ENCODE assay signal across 1 mouse cellular context in the genomic region with DNA sequence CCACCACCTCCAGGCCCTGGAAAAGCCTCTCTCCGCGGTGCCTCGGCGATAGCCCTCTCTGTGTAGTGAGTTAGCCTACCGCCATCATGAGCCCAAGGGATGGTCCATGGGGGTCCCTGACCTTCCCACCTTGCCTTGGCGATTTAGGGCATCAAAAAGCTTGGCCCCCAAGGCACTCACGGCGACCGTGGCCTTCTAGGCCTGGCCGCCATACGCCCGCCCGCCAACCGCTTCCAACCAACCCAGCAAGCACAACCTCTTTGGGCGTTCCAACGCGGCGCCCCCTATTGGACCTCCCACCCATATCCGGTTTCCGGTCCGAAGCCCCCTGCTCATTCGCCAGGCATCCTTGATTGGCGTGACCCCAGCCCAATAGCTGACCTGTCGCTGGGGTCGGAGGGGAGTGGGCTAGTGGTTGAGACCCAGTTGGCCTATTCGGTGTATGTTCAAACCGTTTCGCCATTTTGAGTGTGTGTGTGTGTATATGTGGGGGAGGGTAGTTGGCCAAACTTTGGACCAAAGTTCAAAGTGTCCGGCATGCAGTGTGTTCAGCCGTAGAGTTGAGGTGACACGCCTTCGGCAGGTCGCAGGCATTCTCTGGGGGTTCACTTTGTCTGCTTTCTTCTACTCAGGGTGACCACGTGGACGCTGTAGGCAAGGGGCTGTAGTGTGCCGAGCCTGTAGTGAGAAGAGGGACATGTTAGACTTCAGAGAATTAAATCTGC.
TF ChIP-seq lines count a peak whose summit lies in the region.

No protein-coding gene starts in this region.

TF ChIP-seq in CH12.LX, 34 proteins besides CTCF, POLR2A, EP300 and RAD21 (continued from another document):
- TF ChIP-seq ETS1 (conservative IDR thresholded peaks at IDR 0.05; ENCODE audit: low read depth, low read length): no peak
- peak; percentile 64 for TF ChIP-seq HCFC1 (IDR thresholded peaks at IDR 0.05; ENCODE audit: low read depth, low read length)
- TF ChIP-seq TCF12 (IDR thresholded peaks at IDR 0.05; ENCODE audit: low read depth, low read length): no peak
- TF ChIP-seq ELF1 (IDR thresholded peaks at IDR 0.05; ENCODE audit: low read depth, low read length): peak; percentile 41; the same call in 1 of the 2 replicates
- no peak for TF ChIP-seq E2F4 (IDR thresholded peaks at IDR 0.05; ENCODE audit: insufficient replicate concordance, low read depth, low read length)
- TF ChIP-seq SIN3A (IDR thresholded peaks at IDR 0.05; ENCODE audit: low read length): no peak; the same call in 1 of the 2 replicates
- TF ChIP-seq GABPA (IDR thresholded peaks at IDR 0.05; ENCODE audit: insufficient replicate concordance, low read depth, low read length): no peak
